Mouse (Mus musculus): ENCODE measurements around the gene Slc6a20b.
"Not testable (repeated sequence)": the region's sequence is repeated elsewhere in the genome, so short reads cannot be mapped to it uniquely, and the experiment has no call there.

The Slc6a20b gene
- long read RNA-seq, experiment 1 = 0 reads
- long read RNA-seq, experiment 2 = 0 reads

GRCm38 (mm10) chr9:123632281-123632680 lies at the start of gene Slc6a20b:
Gene Slc6a20b, minus strand, starts transcription at chr9:123632565.
- intact Hi-C loops (cut with DNase I) = no loop called here

- intact Hi-C loops (cut with DNase I) = no loop called here
These were observed 46.8 kb upstream of the Slc6a20b start for GRCm38 (mm10) chr9:123679198-123679597.

- intact Hi-C loops (cut with DNase I) = no loop called here
These were observed 46.2 kb upstream of the Slc6a20b start, which contains the start of the genes Ccr9 and Slc6a20a for GRCm38 (mm10) chr9:123678327-123679105. Gene Ccr9, plus strand, starts transcription at chr9:123678439. Gene Slc6a20a, minus strand, starts transcription at chr9:123678885.

GRCm38 (mm10) chr9:123665645-123666044 lies 33.3 kb upstream of the Slc6a20b start:
- intact Hi-C loops (cut with DNase I) = no loop called here

- intact Hi-C loops (cut with DNase I) = not testable (repeated sequence)
These were observed 27.8 kb upstream of the Slc6a20b start for GRCm38 (mm10) chr9:123659986-123660676.

- intact Hi-C loops (cut with DNase I) = no loop called here
These were observed 26.6 kb upstream of the Slc6a20b start for GRCm38 (mm10) chr9:123658981-123659380.

GRCm38 (mm10) chr9:123657457-123657856 lies 25.1 kb upstream of the Slc6a20b start:
- intact Hi-C loops (cut with DNase I) = no loop called here

GRCm38 (mm10) chr9:123651369-123651768 lies 19.0 kb upstream of the Slc6a20b start:
- intact Hi-C loops (cut with DNase I) = no loop called here

- intact Hi-C loops (cut with DNase I) = no loop called here
These were observed 17.6 kb upstream of the Slc6a20b start for GRCm38 (mm10) chr9:123649785-123650511.

- intact Hi-C loops (cut with DNase I) = no loop called here
These were observed 7.7 kb upstream of the Slc6a20b start for GRCm38 (mm10) chr9:123640106-123640505.

- intact Hi-C loops (cut with DNase I) = loop anchor here (5.0 kb wide), 2 partner anchors 69 to 159 kb away; no protein-coding TSS in a partner anchor
These were observed 6.3 kb upstream of the Slc6a20b start for GRCm38 (mm10) chr9:123638668-123639089.

GRCm38 (mm10) chr9:123638231-123638630 lies 5.9 kb upstream of the Slc6a20b start:
- intact Hi-C loops (cut with DNase I) = loop anchor here (5.0 kb wide), 2 partner anchors 69 to 159 kb away; no protein-coding TSS in a partner anchor

- intact Hi-C loops (cut with DNase I) = loop anchor here (5.0 kb wide), 2 partner anchors 71 to 161 kb away; no protein-coding TSS in a partner anchor
These were observed 4.4 kb upstream of the Slc6a20b start for GRCm38 (mm10) chr9:123636771-123637170.

GRCm38 (mm10) chr9:123632993-123633392 lies 628 bp upstream of the Slc6a20b start:
- intact Hi-C loops (cut with DNase I) = no loop called here

- intact Hi-C loops (cut with DNase I) = no loop called here
These were observed 699 bp downstream of the Slc6a20b start for GRCm38 (mm10) chr9:123631666-123632065.

- intact Hi-C loops (cut with DNase I) = no loop called here
These were observed 6.5 kb downstream of the Slc6a20b start for GRCm38 (mm10) chr9:123625821-123626220.

- intact Hi-C loops (cut with DNase I) = no loop called here
These were observed 7.6 kb downstream of the Slc6a20b start for GRCm38 (mm10) chr9:123624741-123625140.

GRCm38 (mm10) chr9:123620311-123621098 lies 11.9 kb downstream of the Slc6a20b start:
- intact Hi-C loops (cut with DNase I) = no loop called here

- intact Hi-C loops (cut with DNase I) = no loop called here
These were observed 30.8 kb downstream of the Slc6a20b start for GRCm38 (mm10) chr9:123601529-123601928.

GRCm38 (mm10) chr9:123597376-123597775 lies 35.0 kb downstream of the Slc6a20b start:
- intact Hi-C loops (cut with DNase I) = no loop called here

- intact Hi-C loops (cut with DNase I) = no loop called here
These were observed 35.5 kb downstream of the Slc6a20b start for GRCm38 (mm10) chr9:123596910-123597309.

Data from adrenal gland (tissue).